Mouse (Mus musculus) adrenal gland, adult (tissue): ENCODE measurements around the gene Hist1h4c.
"Not testable (repeated sequence)": the region's sequence is repeated elsewhere in the genome, so short reads cannot be mapped to it uniquely, and the experiment has no call there.

ENCODE experiments used
- DNase-seq, 2 experiments: peaks; one replicate each; pipeline ENCODE4 v3.0.0; 2022 to 2023; ENCODE audit warnings: low spot score in 1 of 2; ENCODE audit not compliant: inconsistent age in 2 of 2

The Hist1h4c gene

DNA sequence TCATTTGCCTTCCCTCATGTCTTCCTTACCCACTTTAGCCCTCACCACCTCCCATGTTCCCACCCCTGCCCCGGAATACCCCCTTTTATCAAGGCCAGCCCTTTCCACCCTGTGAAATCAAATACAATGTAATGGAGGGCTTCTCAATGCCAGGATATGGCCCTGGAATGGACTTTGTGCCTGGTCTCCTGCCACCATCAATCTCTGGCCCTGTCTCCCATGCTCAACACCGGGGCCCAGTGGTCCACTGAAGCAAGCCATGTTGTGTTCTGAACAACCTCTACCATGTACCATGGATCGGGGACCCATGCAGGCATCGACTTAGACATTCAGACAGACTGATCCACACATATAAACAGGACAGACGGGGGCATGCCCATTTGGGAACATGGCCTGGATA, 31.5 kb upstream of the Hist1h4c start:
- no peak for DNase-seq

DNA sequence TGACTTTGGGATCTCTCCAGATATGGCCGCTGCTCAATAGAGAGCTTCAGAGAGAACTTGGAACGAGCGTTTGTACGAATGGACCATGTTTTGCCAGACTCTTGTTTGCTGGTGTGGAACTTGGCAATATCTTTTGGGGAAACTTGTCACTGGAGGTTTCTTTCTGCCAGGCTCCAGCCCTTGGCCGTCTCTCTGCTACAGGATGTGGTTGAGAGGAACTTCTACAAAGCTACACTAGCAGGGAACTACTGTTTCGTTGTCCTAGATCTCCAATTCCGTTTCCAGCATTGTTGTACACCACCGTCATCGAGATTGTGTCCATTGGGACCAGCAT, 30.9 kb upstream of the Hist1h4c start:
- no peak for DNase-seq

GRCm38 (mm10) chr13:23728472-23729191, 30.4 kb upstream of the Hist1h4c start:
- DNase-seq = no peak

- DNase-seq = no peak
These were observed 27.0 kb upstream of the Hist1h4c start for GRCm38 (mm10) chr13:23725213-23725612.

DNA sequence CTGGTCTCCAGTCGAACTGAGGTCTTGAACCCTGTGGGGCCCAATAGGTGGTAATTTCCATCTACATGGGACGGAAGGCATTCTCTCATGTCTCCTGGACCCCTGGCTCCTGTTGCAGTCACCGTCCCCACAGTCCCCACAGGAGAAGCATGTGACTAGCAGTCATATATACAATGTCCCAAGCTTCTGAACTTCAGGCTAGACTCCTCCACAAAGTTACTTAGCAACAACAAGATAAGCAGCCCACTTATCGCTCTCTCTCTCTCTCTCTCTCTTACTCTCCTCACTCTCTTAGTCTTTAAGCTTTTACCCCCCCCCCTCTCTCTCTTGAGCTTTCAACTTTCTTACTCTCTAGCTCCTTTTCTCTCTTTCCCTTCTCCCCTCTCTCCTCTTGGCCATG, 26.0 kb upstream of the Hist1h4c start:
- DNase-seq = no peak

GRCm38 (mm10) chr13:23717593-23718245, 19.5 kb upstream of the Hist1h4c start:
- DNase-seq = not testable (repeated sequence)

- no peak for DNase-seq
These were observed 18.9 kb upstream of the Hist1h4c start for GRCm38 (mm10) chr13:23717176-23717575.

DNA sequence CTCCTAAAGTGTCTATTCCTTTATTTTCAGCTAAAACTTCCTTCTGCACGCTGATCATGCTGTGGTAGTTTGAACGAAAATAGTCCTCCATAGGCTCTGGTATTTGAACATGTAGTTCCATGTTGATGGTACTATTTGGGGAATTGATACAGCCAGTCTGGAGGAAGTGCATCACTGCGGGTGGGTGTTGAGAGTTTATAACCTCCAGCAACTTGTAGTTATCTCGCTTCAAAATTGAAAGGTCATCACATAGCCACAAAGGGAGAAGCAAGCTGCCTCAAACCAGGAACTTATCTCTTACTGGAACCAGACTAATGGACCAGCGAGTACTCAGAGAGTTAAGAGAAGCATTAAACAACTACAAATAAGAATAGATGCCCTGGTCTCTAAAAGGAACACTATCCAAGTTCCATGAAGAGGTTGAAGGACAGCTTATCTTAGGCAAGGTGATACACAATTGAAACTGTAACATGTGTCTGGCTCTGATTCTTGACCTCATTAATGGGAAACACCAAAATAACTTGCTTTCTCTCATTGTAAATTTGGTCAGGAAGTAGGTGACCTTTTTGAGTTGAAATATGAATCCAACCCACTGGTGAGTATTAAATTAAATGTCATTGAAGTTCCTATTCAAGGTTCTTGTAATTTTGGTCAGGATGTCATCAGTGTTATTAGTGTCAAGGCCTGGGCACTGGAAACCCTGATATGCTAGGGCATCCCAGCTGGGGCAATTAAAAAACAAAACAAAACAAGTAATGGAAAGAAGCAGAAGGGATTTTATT, 18.2 kb upstream of the Hist1h4c start:
- DNase-seq = peak in 1 of 2 experiments; percentile 66

- peak; percentile 77 to 92 for DNase-seq
These were observed 12.3 kb upstream of the Hist1h4c start, which contains the start of gene Hfe for GRCm38 (mm10) chr13:23710374-23711089. Hfe (minus strand) TSS chr13:23710854.

- peak in 1 of 2 experiments; percentile 73 for DNase-seq
These were observed 11.6 kb upstream of the Hist1h4c start for GRCm38 (mm10) chr13:23709714-23710373.

DNA sequence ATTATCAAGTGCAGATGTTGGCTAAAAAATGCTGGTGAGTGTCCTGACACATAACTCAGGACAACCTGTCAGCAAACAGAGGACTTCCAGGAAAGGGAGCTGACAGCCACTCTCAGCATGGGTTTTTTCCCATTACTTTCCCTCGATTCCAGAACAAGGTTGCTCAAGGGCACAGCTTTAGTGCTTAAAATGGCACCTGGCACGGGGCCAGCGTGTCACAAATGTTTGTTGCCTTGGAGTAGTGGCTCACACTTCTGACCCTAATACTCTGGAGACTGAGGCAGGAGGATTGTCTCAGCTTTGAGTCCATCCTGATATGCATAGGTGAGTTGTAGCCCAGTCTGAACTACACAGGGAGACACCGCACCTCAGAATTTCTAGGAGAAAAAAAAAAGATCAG, 10.4 kb upstream of the Hist1h4c start:
- peak in 1 of 2 experiments; percentile 56 for DNase-seq

DNA sequence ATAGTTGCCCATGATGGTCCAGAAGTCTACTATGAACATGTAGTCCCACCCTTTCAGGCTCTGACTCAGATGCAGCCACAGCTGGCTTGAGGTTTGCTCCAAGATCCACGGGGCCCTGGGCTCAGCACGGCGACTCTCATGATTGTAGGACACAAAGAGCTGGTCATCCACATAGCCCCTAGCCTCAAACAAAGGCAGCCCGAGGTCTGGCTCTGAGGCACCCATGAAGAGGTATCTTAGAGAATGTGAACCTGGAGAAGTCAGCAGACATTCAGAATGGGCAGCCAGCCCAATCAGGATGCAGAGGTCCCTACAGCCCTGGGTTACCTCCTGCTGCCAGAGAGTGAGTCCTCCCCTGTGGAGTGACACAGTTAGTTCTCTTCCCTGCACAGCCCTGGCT, 9.8 kb upstream of the Hist1h4c start:
- DNase-seq = no peak

DNA sequence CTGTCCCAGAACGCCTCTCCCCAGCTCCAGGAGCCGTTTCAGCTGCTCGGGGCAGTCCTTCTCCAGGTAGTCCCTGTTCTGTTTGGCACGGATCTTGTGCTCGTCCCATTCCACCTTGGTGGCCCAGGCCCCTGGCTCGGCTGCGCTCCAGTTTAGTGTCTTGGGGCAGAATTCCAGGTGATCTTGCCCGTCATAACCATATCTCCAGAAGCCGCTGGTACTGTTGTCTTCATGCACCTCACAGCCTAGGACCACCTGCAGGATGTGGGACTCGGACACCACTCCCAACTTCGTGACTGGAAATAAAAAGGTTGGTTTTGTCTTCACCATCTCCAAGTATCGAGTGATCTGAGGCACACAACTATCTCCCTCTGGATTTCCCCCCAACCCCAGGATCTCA, 8.5 kb upstream of the Hist1h4c start:
- DNase-seq = no peak

DNA sequence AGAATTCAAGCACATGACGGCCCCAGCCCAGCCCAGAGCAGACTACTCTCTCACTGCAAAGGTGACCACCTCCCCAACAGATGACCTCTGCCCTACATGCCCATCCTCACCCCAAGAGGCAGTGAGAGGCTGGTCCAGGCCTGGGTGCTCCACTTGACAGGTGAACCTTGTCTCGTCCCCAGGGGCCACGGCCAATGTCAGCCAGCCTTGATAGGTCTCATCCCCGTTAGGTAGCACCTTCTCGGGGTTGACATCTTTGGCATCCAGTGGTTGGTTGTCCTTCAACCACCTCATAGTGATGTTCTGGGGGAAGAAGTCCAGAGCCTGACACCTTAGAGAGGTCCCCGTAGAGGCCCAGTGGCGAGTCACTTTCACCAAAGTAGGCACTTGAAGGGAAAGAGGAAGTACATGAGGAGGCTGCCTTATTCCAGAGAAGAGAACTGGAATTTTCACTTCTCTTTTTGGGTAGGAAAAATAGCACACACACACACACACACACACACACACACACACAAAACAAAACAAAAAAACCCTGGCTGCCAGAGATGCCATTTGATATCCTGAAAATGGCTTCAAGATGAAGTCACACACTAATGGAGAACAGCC, 7.6 kb upstream of the Hist1h4c start:
- DNase-seq = no peak

DNA sequence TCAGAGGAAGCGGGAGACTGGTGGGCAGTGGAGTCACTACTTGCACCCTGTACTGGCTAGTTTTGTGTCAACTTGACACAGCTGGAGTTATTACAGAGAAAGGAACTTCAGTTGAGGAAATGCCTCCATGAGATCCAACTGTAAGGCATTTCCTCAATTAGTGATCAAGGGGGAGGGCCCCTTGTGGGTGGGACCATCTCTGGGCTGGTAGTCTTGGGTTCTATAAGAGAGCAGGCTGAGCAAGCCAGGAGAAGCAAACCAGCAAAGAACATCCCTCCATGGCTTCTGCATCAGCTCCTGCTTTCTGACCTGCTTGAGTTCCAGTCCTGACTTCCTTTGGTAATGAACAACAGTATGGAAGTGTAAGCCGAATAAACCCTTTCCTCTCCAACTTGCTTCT, 4.5 kb upstream of the Hist1h4c start:
- not testable (repeated sequence) for DNase-seq

- no peak for DNase-seq
These were observed 4.0 kb upstream of the Hist1h4c start for GRCm38 (mm10) chr13:23702220-23702619.

DNA sequence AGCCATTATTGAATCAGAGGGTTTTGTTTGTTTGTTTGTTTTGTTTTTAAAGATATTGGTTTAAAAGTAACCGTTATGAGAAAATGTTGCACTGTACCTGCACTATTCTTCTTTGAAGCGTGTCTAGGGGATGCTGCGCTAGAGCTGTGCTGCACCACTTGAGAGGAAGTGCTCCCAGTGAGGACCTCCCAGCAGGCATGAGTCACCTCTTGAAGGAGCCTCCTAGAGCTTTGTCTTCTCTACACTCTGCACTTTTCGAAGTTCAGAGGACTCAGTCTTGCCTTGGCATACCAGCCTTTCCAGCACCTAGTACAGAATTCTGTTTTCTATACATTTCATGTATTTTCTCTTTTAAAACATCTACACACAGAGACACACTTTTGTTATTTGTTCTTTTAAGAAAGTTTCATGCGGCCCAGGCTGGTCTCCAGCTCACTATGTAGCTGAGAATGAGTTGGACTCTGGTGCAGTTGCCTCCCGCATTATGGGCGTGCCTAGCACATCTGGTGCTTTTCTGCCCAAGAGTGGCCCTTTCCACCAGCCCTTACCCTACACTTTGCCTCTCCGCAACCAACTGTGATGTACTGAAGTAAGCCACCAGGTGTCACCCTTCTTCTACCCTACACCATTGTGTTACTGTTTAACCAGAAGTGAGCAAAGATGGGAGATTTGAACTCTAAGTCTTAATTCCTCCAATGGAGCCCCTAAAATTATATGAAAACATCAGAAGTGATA, 2.7 kb upstream of the Hist1h4c start:
- peak; percentile 79 to 93 for DNase-seq

GRCm38 (mm10) chr13:23699767-23700166, 1.5 kb upstream of the Hist1h4c start:
- DNase-seq = peak in 1 of 2 experiments; percentile 21

DNA sequence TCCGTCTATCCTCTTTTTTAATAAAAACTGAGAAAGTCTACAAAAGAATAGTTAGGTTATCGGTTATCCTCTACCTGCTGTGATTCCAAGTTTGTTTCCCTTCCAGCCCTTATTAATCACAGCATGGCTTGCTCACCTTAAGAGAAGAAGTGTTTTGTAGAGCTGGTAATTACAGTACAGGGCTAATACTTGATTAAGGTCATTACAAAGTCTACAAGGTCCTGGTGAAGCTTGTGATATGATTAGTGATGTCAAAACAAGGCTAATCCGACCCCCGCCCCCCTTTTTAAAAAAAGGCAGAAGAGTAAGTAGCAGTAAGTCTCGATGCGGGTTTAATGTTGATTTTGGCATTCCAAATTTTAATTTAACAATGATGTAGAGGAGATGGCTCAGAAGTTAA, 742 bp upstream of the Hist1h4c start:
- DNase-seq = no peak
